Mouse (Mus musculus): ENCODE measurements around the gene Tyk2. TPM values are rescaled to one million over a fixed set of nuclear protein-coding genes. Genes with fewer than 3 reads are reported as not detected.

Gene Tyk2
- 50.5 TPM for total RNA-seq (2023)

DNA sequence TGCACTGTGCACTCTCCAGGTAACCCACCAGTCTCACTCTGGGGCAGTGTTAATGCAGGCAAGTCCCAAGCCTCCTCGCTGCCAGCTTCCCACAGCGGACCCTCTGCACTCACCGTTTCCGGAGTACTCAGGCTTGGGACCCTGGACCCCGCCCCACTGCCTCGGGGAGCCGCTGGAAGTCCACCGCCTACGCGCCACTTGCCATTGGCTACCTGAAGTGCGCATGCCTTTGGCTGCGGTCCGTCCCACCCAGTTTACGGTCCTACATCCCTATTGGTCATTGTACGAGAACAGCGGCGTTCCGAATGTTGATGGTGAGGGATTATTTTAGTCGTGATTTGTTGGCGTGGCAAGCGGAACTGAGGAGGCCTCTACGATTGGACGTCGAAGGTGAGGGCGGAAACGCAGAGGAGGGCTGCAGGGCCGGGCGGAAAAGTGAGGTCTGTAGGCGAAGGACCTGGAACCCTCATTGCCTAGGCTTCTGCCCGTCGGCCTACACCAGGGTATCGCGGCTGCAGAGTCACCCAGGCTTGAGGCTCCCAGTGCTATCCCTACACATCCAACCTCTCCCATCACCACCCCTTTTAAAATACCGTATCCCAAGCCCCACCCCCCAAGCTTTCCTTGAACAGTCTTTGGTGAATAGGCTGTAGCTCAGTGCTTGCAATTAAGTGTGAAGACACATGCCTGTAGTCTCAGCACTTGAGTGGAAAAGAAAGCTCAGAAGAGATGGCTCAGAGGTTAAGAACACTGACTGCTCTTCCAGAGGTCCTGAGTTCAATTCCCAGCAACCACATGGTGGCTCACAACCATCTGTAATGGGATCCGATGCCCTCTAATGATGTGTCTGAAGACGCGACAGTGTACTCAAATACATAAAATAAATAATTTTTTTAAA lies at the start of gene Tyk2:
Tyk2 (minus strand) TSS at position 185 of the 898 bp plus-strand sequence.

DNA sequence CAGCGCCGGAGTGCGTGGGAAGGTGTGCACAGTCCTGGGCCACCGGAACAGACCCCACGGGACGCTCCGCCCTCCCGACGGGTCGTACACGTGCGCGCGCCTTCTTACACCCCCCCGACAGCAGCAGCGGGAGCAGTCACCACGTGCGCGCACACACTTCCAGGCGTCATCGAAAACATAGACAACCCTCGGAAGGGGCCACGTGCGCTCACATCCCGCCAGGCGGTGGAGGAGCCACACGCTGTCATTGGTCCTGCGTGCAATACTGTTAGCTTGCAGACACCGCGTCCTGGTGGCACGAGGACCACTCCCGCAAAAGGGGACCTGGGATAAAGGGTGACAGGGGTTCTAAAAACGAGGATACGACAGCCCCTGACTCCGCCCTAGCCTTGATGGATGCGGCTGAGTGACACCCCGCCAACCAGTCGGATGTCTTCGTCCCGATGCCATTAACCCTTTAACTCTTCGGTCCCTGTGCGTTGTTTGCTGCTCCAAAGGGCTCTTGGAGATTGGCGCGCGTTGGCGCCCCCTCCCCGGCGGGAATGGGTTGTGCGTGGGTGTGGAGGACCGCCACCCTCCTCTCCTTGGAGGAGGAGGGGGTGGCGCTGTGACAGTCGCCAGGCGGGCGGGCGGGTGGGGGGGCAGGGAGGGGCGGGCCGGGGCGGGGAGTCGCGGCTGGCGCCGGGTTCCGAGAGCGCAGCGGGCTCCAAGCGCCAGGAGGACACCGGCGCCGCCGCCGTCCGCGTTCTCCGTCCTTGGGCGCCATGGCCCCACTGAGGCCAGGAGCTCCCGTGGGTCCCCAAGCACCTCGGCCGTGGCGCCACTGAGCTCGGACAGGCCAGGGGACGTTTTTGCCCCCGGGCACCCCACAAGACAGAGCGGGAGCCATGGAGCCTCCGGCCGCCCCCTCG lies 34.3 kb upstream of the Tyk2 start, which contains the start of gene Pde4a:
Pde4a (plus strand) TSS at position 674 of the 911 bp plus-strand sequence.

DNA sequence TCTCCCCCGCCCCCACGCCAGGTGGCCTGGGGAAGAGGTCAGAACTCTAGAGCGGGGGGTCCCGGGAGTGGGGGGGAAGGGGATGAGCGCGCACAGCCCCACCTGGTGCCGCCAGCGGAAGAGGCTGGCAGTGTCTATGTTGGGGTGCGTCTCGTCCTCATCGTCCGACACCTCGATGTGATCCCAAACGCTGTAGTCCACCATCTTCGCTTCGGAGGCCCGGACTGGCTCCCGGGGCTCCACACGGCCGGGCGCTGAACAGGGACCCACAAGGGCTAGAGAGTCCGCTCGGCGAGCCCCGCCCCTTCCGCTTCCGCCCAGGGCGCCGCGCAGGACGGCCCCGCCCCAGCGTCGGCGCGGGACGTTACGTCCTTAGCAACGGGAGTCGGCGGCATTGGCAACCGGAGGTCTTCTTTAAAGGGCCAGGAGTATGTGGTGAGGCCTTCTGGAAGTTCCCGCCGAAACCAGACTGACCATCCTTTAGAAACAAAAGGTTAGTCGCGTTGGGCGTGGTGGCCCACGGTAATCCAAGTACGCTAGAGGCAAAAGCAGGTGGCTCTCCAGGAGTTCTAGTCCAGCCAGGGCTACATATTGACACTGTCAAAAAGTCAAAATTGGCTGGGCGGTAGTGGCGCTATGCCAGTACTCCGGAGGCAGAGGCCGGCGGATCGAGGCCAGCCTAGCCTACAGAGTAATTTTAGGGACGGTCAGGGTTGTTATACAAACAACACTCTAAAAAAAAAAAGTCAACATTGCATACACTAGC lies 18.8 kb upstream of the Tyk2 start, which contains the start of gene Cdc37:
Cdc37 (minus strand) TSS at position 329 of the 766 bp plus-strand sequence.

DNA sequence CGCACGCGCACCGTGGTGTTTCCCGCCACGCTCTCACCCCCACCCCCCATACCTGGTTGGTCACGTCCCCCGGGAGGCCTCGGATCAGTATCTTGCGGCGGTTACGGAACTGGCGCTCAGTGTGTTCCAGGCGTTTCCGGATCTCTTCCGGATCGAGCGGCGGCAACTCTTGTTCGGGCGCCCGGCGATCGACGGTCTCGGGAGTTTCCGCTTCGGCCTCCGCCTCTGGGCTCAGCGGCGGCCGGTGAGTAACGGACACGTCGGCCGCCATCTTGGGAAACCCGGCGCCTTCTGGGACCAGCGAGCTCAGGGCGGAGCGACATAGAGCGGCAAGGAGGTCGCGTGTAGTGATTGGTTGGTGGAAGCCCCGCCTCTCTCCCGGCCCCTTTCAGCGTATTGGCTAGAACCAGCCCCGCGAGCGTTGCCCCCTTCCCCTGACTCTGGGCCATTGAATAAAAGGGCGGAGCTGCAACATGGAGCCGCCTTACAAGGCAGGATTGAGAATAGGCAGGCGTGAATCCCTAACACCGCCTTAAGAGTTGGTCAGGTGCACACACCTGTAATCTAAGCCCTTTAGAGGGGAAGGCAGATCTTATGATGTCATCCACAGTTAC lies 39.2 kb downstream of the Tyk2 start, which contains the start of the genes Gm38431 and Raver1:
Gm38431 (minus strand) TSS at position 291 of the 614 bp plus-strand sequence.
Raver1 (minus strand) TSS at position 302 of the 614 bp plus-strand sequence.

DNA sequence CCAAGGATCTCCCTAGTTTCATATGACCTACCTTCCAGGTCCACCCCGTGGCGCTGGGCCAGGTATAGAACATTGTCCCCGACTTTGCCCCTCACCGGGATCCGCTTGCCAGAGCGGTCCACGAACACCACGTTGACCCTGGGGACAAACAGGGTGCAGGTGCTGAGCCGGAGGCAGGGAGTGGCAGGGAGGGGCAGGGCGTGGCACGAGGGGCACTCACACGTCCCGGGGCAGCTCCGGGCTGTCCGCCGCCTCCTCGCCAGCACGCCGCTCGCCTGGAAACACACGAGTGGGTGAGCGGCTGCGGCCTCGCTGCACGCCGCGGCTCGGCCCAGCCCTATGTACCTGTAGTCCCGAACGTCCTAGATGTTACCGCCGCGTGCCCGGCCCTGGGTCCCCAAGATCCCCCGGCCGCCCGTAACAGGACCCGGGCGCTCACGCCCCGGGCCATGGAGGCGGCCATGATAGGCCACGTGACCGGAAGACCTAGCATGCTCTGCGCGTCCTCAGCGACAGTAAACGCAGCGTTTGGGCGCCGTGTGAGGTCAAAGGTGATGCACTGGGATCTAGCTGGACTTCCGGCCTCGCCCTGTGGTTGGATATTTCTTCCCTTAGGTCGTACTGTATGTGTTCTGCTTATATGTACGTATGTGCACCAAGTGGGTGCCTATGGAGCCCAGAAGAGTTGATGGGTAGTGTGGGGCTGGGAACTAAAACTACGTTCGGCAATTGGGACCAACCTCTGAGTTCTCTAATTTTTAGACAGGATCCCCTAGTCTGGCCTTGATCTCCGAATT lies 57.8 kb downstream of the Tyk2 start, which contains the start of the genes Gm49373 and Fdx1l:
Gm49373 (minus strand) TSS at position 53 of the 797 bp plus-strand sequence.
Fdx1l (minus strand) TSS at position 571 of the 797 bp plus-strand sequence.

DNA sequence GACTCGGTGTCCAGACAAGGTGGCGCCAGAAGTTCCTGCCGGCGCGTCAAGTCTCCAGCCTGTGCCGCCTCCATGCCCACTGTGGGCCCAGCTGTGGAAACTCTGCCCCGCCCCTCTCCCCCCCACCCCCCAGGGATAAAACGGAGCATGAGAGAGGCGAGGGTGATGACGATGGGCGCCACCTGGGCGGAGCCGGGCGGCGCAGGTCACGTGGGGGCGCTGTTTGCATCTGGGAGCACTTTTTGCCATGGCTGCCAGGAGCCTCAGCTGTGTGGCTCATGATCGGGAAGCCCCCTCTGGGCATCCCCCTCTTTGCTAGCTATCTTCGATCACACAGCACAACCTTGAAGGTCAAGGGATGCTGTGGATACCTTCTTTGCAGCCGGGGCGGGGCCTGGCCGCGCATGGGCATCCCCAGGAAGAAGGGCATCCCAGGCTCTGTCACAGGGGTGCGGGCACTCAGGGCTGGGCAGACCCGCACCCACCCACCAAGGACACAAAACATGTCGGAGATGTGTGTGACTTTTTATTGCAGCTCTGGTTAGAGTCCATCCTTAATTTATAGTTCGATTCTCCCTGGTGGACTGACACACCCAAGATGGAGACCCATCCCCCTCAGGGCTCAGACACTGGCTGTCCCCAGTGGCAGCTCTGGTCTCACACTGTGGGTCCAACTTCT lies 63.9 kb downstream of the Tyk2 start, which contains the start of gene Zglp1:
Zglp1 (minus strand) TSS at position 88 of the 679 bp plus-strand sequence.

Other genes with a start within 250 kb of the Tyk2 start
- 83.2 TPM for gene Ppan, start 243.1 kb downstream of the Tyk2 start, total RNA-seq (2023)
- gene Eif3g, start 232.6 kb downstream of the Tyk2 start, total RNA-seq (2023) = 180 TPM
- 82.7 TPM for gene Dnmt1, start 171.4 kb downstream of the Tyk2 start, total RNA-seq (2023)
- gene S1pr2, start 154.5 kb downstream of the Tyk2 start, total RNA-seq (2023) = 2.1 TPM
- gene Mrpl4, start 128.5 kb downstream of the Tyk2 start, total RNA-seq (2023) = 41.2 TPM
- gene Icam1, start 115.3 kb downstream of the Tyk2 start, total RNA-seq (2023) = 18.7 TPM
- gene Icam4, start 101.9 kb downstream of the Tyk2 start, total RNA-seq (2023) = 0.97 TPM
- 0.23 TPM for gene Icam5, start 99.2 kb downstream of the Tyk2 start, total RNA-seq (2023)
- not detected for gene Zglp1, start 64.2 kb downstream of the Tyk2 start, total RNA-seq (2023)
- gene Gm49373, start 58.1 kb downstream of the Tyk2 start, total RNA-seq (2023) = 1.5 TPM
- 26.2 TPM for gene Fdx1l, start 57.6 kb downstream of the Tyk2 start, total RNA-seq (2023)
- 13.0 TPM for gene Gm38431, start 39.2 kb downstream of the Tyk2 start, total RNA-seq (2023)
- 116 TPM for gene Raver1, start 39.2 kb downstream of the Tyk2 start, total RNA-seq (2023)
- 138 TPM for gene Cdc37, start 18.7 kb upstream of the Tyk2 start, total RNA-seq (2023)
- 1.6 TPM for gene Pde4a, start 34.5 kb upstream of the Tyk2 start, total RNA-seq (2023)
- gene Keap1, start 108.1 kb upstream of the Tyk2 start, total RNA-seq (2023) = 24.0 TPM
- 0.29 TPM for gene S1pr5, start 117.2 kb upstream of the Tyk2 start, total RNA-seq (2023)
- gene Atg4d, start 134.1 kb upstream of the Tyk2 start, total RNA-seq (2023) = 52.4 TPM
- gene Kri1, start 156.7 kb upstream of the Tyk2 start, total RNA-seq (2023) = 136 TPM
- gene Cdkn2d, start 160.2 kb upstream of the Tyk2 start, total RNA-seq (2023) = 40.4 TPM
- 5.3 TPM for gene Ap1m2, start 181.1 kb upstream of the Tyk2 start, total RNA-seq (2023)
- gene Slc44a2, start 189.5 kb upstream of the Tyk2 start, total RNA-seq (2023) = 330 TPM
- 138 TPM for gene Ilf3, start 236.6 kb upstream of the Tyk2 start, total RNA-seq (2023)